Mouse (Mus musculus): ENCODE data around the gene Scamp4. TPM values are rescaled to one million over a fixed set of nuclear protein-coding genes. Genes with fewer than 3 reads are reported as not detected.

The Scamp4 gene
- polyA plus RNA-seq, 1 experiment: 61.0 TPM

Other genes starting within 250 kb of the Scamp4 start
- 24.9 and 33.3 TPM in 2 replicates for gene Plk5, start 246.4 kb upstream of the Scamp4 start, polyA plus RNA-seq (2012; rRNA removed)
- 17.2 and 17.7 TPM in 2 replicates for gene Mex3d, start 215.2 kb upstream of the Scamp4 start, polyA plus RNA-seq (2012; rRNA removed)
- gene Mbd3, start 203.3 kb upstream of the Scamp4 start, polyA plus RNA-seq (2012; rRNA removed): 200 and 215 TPM in 2 replicates
- 1,306 and 1,773 TPM in 2 replicates for gene Uqcr11, start 196.0 kb upstream of the Scamp4 start, polyA plus RNA-seq (2012; rRNA removed)
- gene Tcf3, start 169.2 kb upstream of the Scamp4 start, polyA plus RNA-seq (2012; rRNA removed): 33.5 and 34.2 TPM in 2 replicates
- 0.02 and 0.04 TPM in 2 replicates for gene Onecut3, start 108.0 kb upstream of the Scamp4 start, polyA plus RNA-seq (2012; rRNA removed)
- 0.22 and 0.25 TPM in 2 replicates for gene Atp8b3, start 63.7 kb upstream of the Scamp4 start, polyA plus RNA-seq (2012; rRNA removed)
- 45.5 and 49.0 TPM in 2 replicates for gene Rexo1, start 41.3 kb upstream of the Scamp4 start, polyA plus RNA-seq (2012; rRNA removed)
- gene Klf16, start 25.6 kb upstream of the Scamp4 start, polyA plus RNA-seq (2012; rRNA removed): 37.9 and 41.5 TPM in 2 replicates
- 253 and 271 TPM in 2 replicates for gene Abhd17a, start 12.5 kb upstream of the Scamp4 start, polyA plus RNA-seq (2012; rRNA removed)
- 5.6 and 8.1 TPM in 2 replicates for gene Adat3, start within 50 bp of the Scamp4 start, polyA plus RNA-seq (2012; rRNA removed)
- 2.8 and 3.1 TPM in 2 replicates for gene Gm49322, start 3.1 kb downstream of the Scamp4 start, polyA plus RNA-seq (2012; rRNA removed)
- 252 and 270 TPM in 2 replicates for gene Csnk1g2, start 20.0 kb downstream of the Scamp4 start, polyA plus RNA-seq (2012; rRNA removed)
- gene Btbd2, start 54.2 kb downstream of the Scamp4 start, polyA plus RNA-seq (2012; rRNA removed): 108 and 109 TPM in 2 replicates
- 43.8 and 51.6 TPM in 2 replicates for gene Mknk2, start 75.2 kb downstream of the Scamp4 start, polyA plus RNA-seq (2012; rRNA removed)
- 9.1 and 10.6 TPM in 2 replicates for gene Mob3a, start 99.1 kb downstream of the Scamp4 start, polyA plus RNA-seq (2012; rRNA removed)
- 99.6 and 108 TPM in 2 replicates for gene Izumo4, start 99.3 kb downstream of the Scamp4 start, polyA plus RNA-seq (2012; rRNA removed)
- 161 and 170 TPM in 2 replicates for gene Ap3d1, start 139.4 kb downstream of the Scamp4 start, polyA plus RNA-seq (2012; rRNA removed)
- 74.8 and 79.5 TPM in 2 replicates for gene Dot1l, start 152.3 kb downstream of the Scamp4 start, polyA plus RNA-seq (2012; rRNA removed)
- 42.2 and 50.7 TPM in 2 replicates for gene Sf3a2, start 195.3 kb downstream of the Scamp4 start, polyA plus RNA-seq (2012; rRNA removed)
- gene Plekhj1, start 195.8 kb downstream of the Scamp4 start, polyA plus RNA-seq (2012; rRNA removed): 65.6 and 65.9 TPM in 2 replicates
- 2.6 and 3.8 TPM in 2 replicates for gene Amh, start 202.4 kb downstream of the Scamp4 start, polyA plus RNA-seq (2012; rRNA removed)
- gene Jsrp1, start 210.6 kb downstream of the Scamp4 start, polyA plus RNA-seq (2012; rRNA removed): 5.7 and 6.2 TPM in 2 replicates
- gene Oaz1, start 223.8 kb downstream of the Scamp4 start, polyA plus RNA-seq (2012; rRNA removed): 706 and 773 TPM in 2 replicates
- 16.0 and 20.3 TPM in 2 replicates for gene Lingo3, start 241.2 kb downstream of the Scamp4 start, polyA plus RNA-seq (2012; rRNA removed)